Mouse (Mus musculus): Measurements from ENCODE around the gene Carmil1.
"Not testable (repeated sequence)": the region's sequence is repeated elsewhere in the genome, so short reads cannot be mapped to it uniquely, and the experiment has no call there.

The Carmil1 gene

DNA sequence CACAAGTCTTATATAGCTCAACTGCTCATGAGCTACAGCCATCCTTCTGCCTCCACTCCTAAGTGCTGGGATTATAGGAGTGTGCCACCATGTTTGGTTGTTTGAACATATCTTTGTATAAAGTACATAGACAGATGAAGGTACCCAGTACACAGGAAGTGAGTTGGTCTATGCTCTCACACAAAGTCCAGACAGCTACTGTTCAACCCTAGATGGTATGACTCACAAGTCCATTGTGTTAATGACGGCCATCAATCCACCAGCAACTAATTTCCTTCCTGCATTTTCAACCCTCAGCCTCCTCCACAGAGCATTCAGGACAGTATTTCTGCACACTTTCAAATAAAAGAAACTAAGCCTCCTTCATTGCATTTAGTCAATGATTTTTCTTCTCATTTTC is 132.0 kb downstream of the Carmil1 start:
- no peak for DNase-seq

DNA sequence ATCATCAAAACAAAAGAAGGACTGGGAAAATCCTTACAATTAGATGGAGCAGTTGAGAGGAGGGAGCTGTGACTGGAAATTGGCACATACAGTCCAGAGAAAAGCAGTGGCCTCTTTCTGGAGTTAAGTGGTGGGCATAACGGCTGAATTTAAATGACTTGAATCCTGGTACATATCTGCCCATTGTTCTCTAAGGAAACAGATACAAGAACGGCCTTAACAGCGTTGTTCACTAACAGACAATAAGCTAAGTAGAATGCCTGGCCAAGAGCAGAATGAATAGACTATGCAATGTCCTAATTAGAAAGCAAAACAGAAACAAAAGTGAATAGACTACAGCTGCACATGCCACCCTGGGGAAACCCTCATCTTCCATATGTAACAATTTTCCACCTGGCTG is 133.6 kb downstream of the Carmil1 start:
- DNase-seq: no peak

DNA sequence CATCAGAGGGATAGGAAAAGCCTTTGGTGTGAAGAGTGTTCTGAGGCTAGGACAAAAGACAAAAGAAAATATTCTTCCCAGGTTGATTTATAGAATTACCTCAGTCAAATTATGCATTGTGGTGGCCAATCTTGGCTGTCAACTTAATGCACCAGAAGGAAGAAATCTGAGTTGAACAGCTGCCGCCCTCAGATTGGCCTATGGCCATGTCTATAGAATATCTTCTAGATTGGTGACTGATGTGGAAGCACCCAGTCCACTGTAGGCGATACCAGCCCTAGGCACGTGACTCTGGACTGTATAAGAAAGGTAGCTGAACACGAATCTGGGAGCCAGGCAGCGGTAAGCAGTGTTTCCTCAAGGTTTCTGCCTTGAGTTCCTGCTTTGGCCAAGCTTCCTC is 134.1 kb downstream of the Carmil1 start:
- DNase-seq: no peak

DNA sequence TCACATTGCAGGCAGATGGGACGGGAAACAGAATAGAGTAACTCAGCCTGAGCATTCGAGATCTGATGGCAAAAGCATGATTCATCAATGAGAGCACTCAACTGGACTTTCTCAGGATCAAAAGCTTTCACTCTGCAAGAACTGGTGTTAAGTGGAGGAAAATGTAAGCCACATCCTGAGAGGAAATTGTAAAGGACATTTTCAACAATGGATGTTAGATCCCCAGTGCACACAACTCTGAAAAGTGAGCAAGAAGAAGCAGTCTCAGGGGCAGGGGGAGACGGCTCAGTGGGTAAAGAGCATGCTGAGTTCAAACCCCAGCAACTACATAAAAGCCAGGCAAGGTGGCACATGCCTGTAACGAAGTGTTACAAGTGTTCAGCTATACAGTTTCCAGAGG is 135.7 kb downstream of the Carmil1 start:
- DNase-seq: no peak

DNA sequence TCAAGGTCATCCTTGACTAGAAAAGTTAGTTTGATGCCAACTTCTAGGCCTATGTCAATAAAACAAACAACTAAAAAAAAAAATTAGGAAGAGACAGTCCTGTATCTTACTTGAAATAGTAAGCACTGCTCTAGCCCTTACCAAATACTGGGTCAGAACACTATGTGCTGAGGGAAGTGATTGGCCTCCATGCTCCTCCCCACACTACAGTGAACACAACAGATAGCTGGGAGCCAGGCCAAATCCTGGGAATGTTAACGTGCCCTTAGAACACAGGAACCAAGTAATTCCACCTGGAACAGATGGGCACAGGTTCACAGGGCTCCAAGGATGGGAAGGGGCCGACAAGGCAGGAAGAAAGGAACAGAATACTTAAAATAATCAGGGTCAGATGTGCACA is 136.5 kb downstream of the Carmil1 start:
- DNase-seq: no peak

DNA sequence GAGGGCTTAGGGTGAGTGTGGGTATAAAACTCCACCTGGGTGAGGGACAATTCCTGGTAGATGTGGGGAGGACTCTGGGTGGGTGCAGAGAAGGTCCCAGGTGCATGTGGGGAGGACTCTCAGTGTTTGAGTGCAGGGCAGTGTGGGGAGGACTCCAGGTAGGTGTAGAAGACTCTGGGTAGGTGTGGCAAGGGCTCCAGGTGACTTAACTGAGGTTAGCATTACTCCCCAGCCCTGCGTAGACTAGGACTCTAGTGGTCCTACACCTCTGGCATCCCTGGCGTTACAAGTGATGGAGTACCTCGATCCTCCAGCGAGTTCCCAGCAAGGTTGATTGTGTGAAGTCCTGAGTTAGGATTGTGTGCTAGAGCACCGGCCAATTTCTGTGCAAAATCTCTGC is 143.8 kb downstream of the Carmil1 start:
- DNase-seq: no peak

DNA sequence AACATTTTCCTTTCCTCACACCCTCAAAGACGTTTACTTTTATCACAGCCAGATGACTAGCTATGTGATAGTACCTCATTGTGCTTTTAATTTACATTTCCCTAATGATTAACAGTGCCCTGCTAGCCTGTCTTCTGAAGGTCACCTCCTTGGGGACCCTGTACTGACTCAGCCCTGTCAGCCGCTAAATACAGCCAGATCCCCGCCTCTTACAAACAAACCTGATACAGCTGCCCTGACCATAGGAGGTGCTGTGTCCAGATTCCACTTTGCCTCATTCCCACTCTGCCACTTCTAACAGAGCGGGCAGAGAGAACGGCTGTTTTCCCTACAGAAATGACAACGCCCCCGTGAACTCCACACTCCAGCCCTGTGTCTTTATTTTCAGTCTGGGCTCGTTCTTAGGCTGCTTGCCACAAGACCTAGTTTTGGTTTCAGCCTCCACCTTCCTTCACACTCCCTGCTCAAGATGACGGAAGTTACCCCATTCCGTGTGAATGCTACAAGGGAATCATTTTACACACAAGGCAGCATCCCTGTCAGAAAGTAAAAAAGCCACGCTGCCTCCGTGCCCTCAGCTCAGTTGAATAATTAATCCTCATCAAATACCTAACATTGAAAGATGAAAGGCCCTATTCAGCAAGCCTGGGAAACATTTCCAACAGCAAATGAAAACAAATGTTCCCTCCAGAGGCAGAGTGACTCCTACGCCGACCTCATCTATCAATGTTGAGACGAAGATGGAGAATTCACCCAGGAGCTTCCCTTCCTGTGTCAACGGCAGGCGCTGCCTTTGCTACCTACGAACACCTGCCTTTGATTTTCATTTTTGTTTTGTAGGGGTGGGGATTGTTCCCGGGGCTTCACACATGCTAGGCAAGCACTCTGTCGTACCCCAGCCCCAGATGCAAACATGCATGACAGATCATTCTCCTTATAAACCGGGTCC is 145.0 kb downstream of the Carmil1 start:
- no peak for DNase-seq

DNA sequence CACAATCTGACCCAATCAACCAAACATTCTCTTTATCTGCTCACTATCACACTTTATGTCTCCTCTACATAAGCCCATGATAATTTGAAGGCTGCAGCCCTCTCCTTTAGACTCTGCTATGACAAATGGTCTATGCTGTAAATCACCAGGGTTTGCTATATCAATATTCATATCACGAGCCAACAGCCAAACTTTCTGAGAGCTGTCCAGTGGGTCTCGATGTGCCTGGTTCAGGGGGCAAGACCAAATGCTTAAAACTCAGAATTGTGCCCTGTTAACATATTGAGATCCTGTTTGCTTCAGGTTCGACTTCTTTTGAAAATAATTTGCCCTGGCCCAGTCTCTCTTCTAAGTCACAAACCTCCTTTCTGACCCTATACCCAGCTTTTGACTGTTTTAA is 147.7 kb downstream of the Carmil1 start:
- DNase-seq: no peak

DNA sequence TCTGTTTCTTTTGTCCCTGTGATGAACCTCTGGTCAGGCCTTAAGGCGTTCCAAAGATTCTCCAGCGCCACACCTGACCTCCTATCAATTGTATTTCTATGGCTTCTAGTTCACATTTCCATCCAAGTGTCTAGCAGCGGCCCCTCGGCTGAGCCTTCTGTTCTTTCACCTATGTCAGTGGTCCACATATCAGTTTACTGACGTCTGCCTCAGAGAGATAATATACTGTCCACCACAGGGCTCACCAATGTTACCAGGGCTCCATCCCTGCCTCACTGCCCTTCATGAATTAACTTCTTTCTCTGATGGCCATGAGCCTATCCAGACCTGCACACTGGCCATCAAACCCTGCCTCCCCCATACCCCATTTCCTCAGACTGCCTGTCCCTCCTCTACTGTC is 149.3 kb downstream of the Carmil1 start:
- DNase-seq: no peak

DNA sequence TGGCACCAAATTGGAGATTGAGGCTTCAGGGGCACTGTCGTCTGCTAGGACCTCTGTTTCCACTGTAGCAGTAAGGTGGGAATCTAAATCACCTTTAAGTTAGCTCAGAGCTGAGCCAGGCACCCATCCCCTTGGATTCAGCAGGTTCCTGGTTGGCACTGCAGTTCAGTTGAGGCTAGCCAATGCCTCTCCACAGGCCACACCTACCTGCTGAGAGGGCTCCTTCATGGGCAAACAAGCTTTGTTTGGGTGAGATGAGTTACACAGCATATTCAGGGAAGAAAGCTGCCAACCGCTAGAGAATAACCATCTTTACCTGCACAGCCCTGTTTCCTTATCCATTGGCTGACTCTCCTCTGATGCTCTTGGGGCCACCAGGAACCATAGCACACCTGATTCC is 149.9 kb downstream of the Carmil1 start:
- no peak for DNase-seq

DNA sequence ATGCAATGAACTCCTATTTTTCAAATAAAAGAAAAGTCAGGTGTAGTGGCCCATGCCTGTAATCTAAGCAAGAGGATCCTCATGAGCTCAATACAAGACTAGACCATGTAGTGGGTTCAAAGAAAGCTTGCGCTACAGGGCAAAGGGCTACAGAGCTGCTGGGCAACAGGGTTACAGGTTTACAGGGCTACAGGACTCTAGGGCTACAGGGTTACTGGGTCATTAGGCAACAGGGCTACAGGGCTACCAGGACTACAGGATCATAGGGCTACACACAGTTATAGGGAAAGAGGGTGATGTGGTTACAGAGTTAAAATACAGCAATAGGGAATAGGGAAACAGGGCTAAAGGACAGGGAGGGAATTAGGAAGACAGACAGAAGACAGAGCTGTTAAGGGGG is 151.9 kb downstream of the Carmil1 start:
- DNase-seq: no peak

DNA sequence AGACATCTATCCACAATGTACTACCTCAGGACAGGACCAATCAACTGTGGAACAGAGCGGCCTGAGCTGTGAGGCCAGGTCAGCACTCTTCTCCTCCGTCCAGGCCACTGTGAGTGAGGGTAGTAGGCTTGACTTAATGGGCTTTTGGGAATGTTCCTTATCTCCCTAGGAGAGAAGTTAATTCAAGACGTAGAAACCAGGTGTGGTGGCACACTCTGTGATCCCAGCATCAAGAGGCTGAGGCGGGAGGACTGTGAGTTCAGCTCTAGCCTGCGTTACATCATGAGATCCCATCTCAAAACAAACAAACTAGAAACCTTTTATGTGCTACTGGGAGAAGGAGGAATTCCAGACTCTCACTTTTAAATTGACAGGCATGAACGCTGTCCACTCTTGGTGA is 154.7 kb downstream of the Carmil1 start:
- DNase-seq: no peak

DNA sequence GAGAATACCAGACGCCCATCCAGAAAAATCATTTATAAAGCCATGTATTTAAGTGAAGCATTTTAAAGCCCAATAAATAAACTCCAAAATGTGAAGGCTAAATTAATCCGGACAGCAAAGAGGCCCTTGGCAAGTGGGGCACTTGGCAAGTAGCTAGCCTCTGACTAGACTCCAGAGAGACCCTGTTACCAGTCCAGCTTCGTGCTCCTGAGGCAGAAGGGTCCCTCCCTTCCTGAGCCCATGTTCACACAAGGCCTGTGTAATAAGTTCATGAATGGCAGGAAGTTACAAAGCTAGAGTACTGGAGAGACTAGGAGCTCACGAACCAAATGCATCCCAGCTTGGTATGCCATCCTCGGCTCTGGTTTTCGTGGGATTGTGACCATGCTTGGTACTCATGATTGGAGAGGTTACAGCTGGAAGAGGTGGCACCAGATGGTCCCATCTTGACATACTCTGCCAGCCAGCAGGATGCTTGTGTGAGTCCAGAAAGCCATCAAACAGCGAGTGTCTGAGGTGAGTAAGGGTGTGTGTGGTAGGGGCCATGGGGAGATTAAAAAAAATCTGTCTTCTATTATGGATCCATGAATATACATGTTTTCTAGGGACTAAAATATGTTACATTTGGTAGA is 163.3 kb downstream of the Carmil1 start:
- no peak for DNase-seq

DNA sequence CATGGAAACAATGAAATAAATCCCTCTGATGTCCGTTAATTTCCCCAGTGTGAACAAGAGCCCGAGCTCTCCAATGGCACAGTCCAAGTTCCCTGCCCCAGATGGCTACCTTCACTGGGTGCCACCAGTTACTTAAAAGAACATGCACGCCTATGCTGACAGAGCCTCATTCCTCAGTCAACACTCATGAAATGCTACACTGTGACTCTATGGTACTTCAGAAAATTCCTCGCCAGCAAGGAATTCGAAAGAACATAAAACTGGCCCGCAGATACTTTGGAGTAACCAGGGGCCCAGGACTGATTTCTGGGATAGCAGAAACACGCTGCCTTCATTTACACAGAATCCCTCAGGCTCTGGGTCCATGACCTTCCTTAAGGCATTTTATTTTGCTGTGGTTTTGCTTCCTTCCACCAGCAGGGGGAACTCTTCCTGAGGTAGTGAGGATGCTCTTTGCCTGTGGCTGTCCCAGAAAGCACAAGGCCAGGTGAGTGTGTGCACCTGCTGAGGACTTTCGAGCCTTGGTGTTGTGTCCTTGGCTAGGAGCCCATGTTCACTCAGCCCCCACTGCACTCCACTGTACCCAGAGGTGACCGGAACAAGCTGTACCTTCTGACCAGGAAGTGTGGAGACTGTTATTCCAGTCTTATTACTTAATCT is 167.8 kb downstream of the Carmil1 start:
- DNase-seq: peak; percentile 57

DNA sequence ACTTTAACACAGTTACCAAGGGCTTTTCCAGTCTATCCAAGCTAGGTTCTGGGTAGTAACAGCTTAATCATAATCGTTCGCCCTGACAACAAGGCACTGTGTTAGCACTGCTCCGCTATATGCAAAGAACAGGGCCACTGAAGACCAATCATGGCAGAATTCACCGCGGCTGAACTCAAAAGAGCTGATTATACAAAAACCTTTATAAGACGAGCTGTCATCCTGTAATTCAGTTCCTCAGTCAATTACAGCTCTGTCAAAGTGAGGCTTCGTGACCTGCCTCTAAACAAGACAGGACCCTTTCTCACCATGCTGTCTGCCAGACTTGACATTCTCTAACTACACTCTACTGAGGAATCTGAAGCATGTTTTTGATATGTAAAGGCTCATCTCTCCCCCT is 170.3 kb downstream of the Carmil1 start:
- DNase-seq: no peak

DNA sequence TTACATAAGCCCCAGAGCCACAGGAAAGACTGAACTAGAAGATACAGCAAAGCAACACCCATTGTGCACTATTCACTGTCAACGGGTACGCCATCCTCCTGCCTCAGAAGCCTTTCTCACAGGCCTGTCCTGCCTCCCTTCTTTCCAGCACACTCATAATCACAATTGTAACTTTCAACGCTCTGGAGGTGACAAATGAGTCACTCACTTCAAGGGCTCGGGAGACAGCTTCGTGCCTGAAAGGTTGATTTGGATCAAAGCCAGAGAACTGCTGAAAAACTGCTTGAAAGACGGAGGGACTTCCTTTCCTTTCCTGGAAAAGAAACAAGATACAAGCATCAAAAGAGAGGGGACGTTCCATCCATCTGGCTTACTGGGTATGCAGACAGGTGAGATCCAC is 172.3 kb downstream of the Carmil1 start:
- DNase-seq: no peak

DNA sequence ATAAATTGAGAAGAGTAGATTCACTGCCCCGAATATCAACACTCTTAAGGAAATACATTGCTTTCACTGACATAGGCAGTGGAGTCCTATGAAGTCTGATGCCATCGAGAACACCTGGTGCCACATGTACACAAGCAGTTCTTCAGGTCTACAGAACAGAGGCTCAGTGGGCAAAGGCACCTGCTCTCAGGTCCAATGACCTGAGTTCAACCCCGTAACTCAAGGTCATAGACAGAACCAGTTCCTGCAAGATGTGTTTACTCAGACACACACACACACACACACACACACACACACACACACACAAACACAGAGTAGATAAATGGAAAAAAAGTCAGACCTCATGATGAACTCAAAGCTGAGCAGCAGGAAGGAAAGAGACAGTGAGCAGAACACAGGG is 173.5 kb downstream of the Carmil1 start:
- no peak for DNase-seq

DNA sequence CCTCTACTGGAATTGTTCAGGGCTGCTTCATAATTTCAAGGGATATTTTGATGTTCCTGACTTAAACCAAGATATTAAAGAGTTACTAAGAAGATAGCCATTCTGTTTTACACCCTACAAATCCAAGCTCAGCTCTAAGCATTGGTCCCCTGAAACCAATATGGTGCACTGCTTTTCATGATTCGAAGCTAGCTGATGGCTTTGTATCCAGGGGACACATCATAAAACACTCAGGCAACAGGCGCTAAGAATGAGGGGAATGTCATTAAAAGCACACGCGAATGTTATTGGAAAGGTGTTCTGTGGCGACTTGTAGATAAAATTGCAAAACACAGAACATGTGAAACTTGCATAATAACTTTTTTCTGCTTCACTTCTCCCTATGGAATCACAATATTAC is 174.8 kb downstream of the Carmil1 start:
- DNase-seq: no peak

DNA sequence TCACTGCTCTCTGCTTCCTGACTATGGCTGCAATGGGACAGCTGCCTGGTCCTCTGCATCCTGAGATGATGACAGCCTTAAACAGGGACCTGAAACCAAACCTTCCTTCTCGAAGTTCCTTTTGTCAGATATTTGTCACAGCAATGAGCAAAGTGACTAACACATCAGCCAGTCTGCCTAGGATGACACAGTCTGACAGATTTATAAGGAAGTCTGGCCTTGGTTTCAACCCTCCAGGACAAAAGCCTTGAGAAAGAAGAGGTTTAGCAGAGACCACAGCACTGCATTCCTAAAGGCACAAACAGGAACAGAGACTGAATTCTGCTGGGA is 175.3 kb downstream of the Carmil1 start:
- no peak for DNase-seq

DNA sequence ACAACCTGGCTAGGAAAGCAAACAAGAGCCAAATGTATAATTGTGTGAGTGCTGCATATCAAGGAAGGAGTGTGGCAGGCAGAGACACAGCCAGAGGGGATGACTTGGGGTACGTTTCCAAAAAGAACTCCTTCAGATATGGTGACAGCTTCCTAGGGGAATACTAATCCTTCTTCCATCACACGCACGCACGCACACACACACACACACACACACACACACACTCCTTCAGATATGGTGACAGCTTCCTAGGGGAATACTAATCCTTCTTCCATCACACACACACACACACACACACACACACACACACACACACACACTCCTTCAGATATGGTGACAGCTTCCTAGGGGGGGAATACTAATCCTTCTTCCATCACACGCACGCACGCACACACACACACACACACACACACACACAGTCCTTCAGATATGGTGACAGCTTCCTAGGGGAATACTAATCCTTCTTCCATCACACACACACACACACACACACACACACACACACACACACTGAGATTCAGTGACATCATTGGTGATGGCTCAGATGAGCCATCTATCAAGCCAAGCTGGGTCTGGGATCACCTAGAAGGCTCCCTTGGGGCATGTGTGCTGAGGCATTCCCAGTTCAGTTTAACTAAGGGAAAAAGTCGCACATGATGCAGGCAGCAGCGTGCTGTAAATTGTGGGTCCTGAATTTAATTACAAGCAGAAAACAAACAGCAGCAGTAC is 175.8 kb downstream of the Carmil1 start:
- not testable (repeated sequence) for DNase-seq

DNA sequence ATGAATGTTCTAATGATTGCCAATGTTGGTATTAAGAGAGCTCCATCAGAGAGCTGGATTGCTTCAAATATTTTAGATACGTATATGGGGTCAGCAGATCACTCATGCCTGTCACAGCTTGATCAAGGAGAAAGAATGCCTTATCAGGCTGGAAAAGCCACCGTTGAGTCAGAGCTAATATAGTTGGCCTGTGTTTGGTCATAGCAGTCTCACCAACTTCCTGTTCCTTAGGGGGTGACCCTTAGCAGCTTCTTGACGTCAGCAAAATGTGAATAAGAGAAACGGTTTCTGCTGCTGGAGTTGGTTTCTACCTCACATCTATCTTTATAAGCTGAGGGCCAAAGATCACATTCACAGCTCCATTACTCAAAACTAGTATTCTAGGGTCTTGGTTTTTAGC is 176.6 kb downstream of the Carmil1 start:
- DNase-seq: no peak

DNA sequence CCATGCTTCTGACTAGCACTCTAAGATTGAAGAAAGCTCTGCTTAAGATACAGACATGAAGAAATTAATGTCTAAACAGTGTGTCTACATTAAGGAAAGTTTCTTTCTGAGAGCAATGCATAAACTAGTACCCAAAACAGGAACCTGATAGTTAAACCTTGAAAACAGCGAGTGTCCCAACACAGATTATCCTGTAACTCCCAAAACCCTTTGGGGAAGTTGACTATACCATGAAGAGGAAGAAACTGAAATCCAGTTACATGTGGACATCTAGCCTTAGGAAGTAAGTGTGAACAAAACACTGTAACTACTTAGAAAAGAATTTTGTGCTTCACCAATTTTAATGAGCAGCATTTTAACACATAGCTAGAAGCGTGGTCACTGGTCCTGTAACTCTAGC is 177.4 kb downstream of the Carmil1 start:
- DNase-seq: no peak

DNA sequence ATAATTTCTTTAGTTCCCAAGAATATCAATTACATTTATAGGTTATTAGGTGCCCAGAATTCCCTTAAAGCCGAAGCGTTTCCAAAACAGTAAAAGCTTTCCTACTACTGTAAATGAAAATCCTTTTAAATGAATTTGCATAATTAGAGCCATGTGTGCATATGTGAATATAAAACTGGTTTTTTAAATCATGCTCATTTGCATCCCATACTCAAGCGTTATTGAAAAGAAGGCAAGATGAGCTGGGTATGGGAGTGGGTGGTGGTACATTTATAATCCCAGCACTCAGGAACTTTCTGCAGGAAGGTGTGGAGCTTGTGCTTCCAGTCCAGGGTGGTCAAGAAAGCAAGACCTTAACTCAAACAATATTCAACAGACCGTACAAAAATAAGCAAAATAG is 178.3 kb downstream of the Carmil1 start:
- DNase-seq: no peak

All from thymus, postnatal 4 days (tissue).